Mouse (Mus musculus): ENCODE data around the gene Gm20388. TPM values are rescaled to one million over a fixed set of nuclear protein-coding genes. Genes with fewer than 3 reads are reported as not detected.
"Not testable (repeated sequence)": the region's sequence is repeated elsewhere in the genome, so short reads cannot be mapped to it uniquely, and the experiment has no call there.

Gm20388 gene
- polyA plus RNA-seq, 1 experiment from 2014 or later = not detected

DNA sequence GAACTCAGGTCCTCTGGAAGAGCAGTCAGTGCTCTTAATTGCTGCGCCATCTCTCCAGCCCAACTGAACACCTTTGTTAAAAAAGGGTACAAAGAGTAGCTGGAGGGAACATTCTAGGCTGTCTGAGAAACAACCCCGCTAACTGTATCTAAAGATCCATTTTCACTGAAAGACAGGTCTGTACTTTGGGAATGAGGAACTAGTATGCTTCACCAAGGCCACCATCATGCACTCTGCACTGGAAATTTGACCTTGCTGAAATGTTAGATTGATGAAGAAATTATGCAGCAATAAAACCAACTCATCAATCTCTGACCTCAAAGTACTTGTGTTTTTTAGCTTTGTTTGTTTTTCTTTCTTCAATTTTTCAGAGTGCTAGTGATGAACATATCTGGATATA is 3113.6 kb downstream of the Gm20388 start:
- no peak for ATAC-seq (ENCODE audit: low FRiP score)
- WGBS = 98% methylated on average over 2 of the region's 2 CpGs

DNA sequence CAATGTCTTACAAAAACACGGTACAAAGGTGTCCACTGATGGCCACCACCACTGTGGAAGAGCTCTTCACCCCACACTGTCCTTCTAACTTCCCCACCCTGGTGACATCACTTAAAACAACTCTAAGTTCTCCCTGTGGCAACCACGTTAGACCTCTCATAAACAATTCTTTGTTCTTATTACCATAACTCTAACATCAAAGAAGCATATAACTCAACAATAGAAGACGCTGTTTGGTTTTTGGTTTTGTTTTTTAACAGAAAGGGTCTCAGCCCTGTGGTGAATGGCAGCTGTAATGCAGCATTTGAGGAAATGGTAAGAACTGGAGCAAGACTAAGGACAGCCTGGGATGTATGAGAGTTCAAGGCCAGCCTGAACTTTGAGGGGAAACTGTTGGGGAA is 3115.3 kb downstream of the Gm20388 start:
- Histone ChIP-seq H3K4me2 (replicated peaks) (no peak overlapping the region), H3K27me3 (ENCODE audit: control insufficient read depth, insufficient read depth, low read length) (no peaks in the 10 kb centered on the region), H3K4me1 (replicated peaks; ENCODE audit: control insufficient read depth, insufficient read depth, low read length) (peaks cover 4% of the 10 kb centered on the region; the same call in 1 of the 2 replicates), H3K27ac (no peak overlapping the region), H3K4me3 (replicated peaks; ENCODE audit: low read length) (no peak overlapping the region), H3K9ac (no peak overlapping the region), H3K9me3 (ENCODE audit: control insufficient read depth, low read length) (no peaks in the 10 kb centered on the region), H3K36me3 (replicated peaks; ENCODE audit: control insufficient read depth, insufficient read depth) (no peaks in the 10 kb centered on the region)
- ATAC-seq (ENCODE audit: low FRiP score) = no peak
- no peak for DNase-seq (ENCODE audit: low spot score)
- WGBS = 89% methylated on average over 3 of the region's 3 CpGs

More for the DNA sequence above, 3113.6 kb downstream of the Gm20388 start:
- DNase-seq (ENCODE audit: low spot score) = no peak
- Histone ChIP-seq H3K4me3 (replicated peaks; ENCODE audit: low read length) (no peak overlapping the region), H3K27ac (no peak overlapping the region), H3K9ac (no peak overlapping the region), H3K9me3 (ENCODE audit: control insufficient read depth, low read length) (no peaks in the 10 kb centered on the region), H3K4me1 (replicated peaks; ENCODE audit: control insufficient read depth, insufficient read depth, low read length) (peaks cover 11% of the 10 kb centered on the region), H3K36me3 (replicated peaks; ENCODE audit: control insufficient read depth, insufficient read depth) (no peaks in the 10 kb centered on the region), H3K27me3 (ENCODE audit: control insufficient read depth, insufficient read depth, low read length) (no peaks in the 10 kb centered on the region), H3K4me2 (replicated peaks) (no peak overlapping the region)

DNA sequence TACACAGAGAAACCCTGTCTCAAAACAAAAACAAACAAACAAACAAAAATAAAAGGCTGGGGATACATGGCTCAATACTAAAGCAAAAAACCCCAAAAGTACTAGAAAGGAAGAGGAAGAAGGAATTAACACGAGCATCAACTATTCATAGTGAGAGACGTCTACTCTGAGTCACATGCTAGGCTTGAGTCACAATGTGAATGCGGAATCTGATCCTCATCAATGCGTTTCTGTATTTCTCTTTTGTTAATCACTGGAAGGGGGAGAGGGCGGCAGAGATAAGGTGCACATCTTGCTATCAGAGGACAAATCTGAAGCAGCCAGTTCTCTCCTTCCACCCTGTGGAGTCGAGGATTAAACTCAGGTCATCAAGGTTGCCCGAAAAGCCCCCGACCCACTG is 3117.1 kb downstream of the Gm20388 start:
- Histone ChIP-seq H3K27ac (no peak overlapping the region), H3K4me2 (replicated peaks) (no peak overlapping the region), H3K36me3 (replicated peaks; ENCODE audit: control insufficient read depth, insufficient read depth) (no peaks in the 10 kb centered on the region), H3K9ac (no peak overlapping the region), H3K27me3 (ENCODE audit: control insufficient read depth, insufficient read depth, low read length) (no peaks in the 10 kb centered on the region), H3K4me1 (replicated peaks; ENCODE audit: control insufficient read depth, insufficient read depth, low read length) (no peaks in the 10 kb centered on the region), H3K4me3 (replicated peaks; ENCODE audit: low read length) (no peak overlapping the region), H3K9me3 (ENCODE audit: control insufficient read depth, low read length) (no peaks in the 10 kb centered on the region)
- DNase-seq (ENCODE audit: low spot score) = no peak
- ATAC-seq (ENCODE audit: low FRiP score) = no peak
- 96% methylated on average over 8 of the region's 8 CpGs for WGBS

DNA sequence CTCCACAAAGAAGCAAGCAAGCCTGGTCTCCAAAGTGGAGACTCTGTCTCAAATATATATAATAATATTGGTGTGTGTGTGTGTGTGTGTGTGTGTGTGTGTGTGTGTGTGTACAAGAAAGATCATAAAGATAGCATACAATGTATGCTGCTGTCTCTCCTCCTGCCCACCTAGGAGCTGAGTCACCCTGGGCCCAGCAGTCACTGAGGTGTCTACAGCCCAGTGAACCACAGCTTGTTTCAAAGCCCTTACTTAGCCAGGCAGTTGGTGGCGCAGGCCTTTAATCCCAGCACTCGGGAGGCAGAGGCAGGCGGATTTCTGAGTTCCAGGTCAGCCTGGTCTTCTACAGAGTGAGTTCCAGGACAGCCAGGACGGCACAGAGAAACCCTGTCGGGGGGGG is 3119.4 kb downstream of the Gm20388 start:
- WGBS = 82% methylated on average over 5 of the region's 5 CpGs
- H3K4me2 ChIP-seq (replicated peaks); H3K27ac ChIP-seq; ATAC-seq (ENCODE audit: low FRiP score); DNase-seq (ENCODE audit: low spot score); H3K9ac ChIP-seq; H3K27me3 ChIP-seq (ENCODE audit: control insufficient read depth, insufficient read depth, low read length); H3K9me3 ChIP-seq (ENCODE audit: control insufficient read depth, low read length); H3K36me3 ChIP-seq (replicated peaks; ENCODE audit: control insufficient read depth, insufficient read depth); H3K4me3 ChIP-seq (replicated peaks; ENCODE audit: low read length); H3K4me1 ChIP-seq (replicated peaks; ENCODE audit: control insufficient read depth, insufficient read depth, low read length): not testable (repeated sequence)

DNA sequence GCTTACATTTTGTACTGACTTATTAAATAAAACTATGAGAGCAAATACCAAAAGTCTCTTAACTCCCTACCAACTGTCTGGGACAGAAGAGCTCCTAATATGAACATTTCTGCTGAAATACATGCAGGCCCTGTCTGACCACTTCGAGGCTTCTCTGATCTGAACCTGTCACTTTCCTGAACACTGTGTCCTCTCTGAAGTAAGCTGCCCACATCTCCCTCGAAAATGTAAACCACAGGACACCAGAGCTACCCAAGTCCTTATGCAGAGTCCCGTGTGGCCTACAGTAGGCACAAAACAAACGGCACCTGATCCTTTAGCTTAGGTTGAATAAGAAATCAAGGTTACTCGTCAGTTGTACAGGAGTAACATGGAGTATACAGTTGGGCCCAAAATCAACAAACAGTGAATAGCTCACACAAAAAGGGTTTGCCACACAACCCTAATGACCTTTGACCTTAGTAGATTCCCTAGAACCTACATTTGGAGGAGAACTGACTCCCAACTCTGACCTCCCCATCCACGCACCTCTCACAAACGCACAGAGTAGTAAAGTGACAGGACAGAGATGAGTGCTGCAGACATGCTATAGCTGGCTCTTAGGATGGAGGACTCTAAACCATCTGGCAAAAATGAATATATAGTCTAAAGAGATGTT is 3120.8 kb downstream of the Gm20388 start:
- Histone ChIP-seq H3K27me3 (ENCODE audit: control insufficient read depth, insufficient read depth, low read length) (no peaks in the 10 kb centered on the region), H3K36me3 (replicated peaks; ENCODE audit: control insufficient read depth, insufficient read depth) (no peaks in the 10 kb centered on the region), H3K9me3 (ENCODE audit: control insufficient read depth, low read length) (no peaks in the 10 kb centered on the region), H3K9ac (no peak overlapping the region), H3K4me1 (replicated peaks; ENCODE audit: control insufficient read depth, insufficient read depth, low read length) (0 out of 2 replicates have a peak, but pooled peaks cover 5% of the 10 kb centered on the region), H3K4me2 (replicated peaks) (no peak overlapping the region), H3K4me3 (replicated peaks; ENCODE audit: low read length) (no peak overlapping the region), H3K27ac (no peak overlapping the region)
- WGBS = 90% methylated on average over 7 of the region's 7 CpGs
- no peak for ATAC-seq (ENCODE audit: low FRiP score)
- no peak for DNase-seq (ENCODE audit: low spot score)

DNA sequence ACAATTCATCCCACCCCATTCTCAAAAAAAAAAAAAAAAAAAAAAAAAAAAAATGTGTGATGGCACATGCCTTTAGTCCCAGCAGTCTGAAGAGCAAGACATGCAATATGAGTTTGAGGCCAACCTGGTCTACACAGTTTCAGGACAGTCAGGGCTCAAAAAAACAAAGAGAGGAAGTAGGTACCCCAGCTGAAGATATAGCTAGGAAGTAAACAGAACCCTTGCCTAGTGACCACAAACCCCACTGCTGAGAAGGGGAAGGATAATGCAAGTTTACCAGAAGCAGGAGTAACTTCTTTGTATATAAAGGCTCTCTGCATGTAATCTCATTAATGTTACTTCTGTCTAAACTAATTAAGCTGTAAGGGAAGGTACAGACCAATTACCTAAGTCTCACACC is 3122.1 kb downstream of the Gm20388 start:
- DNase-seq (ENCODE audit: low spot score) = no peak
- H3K9ac ChIP-seq = no peak overlapping the region
- no peaks in the 10 kb centered on the region for H3K27me3 ChIP-seq (ENCODE audit: control insufficient read depth, insufficient read depth, low read length)
- H3K4me2 ChIP-seq (replicated peaks) = no peak overlapping the region
- H3K4me3 ChIP-seq (replicated peaks; ENCODE audit: low read length) = no peak overlapping the region
- 0 out of 2 replicates have a peak, but pooled peaks cover 5% of the 10 kb centered on the region for H3K4me1 ChIP-seq (replicated peaks; ENCODE audit: control insufficient read depth, insufficient read depth, low read length)
- no peaks in the 10 kb centered on the region for H3K36me3 ChIP-seq (replicated peaks; ENCODE audit: control insufficient read depth, insufficient read depth)
- ATAC-seq (ENCODE audit: low FRiP score) = no peak
- no peak overlapping the region for H3K27ac ChIP-seq
- H3K9me3 ChIP-seq (ENCODE audit: control insufficient read depth, low read length) = no peaks in the 10 kb centered on the region

DNA sequence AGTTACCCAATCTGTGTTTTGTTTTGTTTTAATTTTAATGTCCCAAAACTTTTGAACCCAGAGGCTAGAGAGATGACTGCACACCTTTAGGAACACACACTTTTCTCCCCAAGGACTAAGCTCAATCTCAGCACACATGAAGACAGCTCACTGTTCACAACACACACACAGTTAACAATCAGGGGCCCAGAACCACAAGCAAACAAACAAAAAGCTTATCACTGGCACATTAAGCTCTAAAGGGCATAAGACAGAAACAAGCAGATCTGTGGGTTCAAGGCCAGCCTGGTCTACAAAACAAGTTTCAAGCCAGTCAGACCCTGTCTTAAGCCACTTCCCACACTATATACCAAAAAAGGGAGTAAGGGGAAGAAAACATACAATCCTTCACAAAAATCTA is 3122.8 kb downstream of the Gm20388 start:
- Histone ChIP-seq H3K9me3 (ENCODE audit: control insufficient read depth, low read length) (no peaks in the 10 kb centered on the region), H3K36me3 (replicated peaks; ENCODE audit: control insufficient read depth, insufficient read depth) (no peaks in the 10 kb centered on the region), H3K4me3 (replicated peaks; ENCODE audit: low read length) (no peak overlapping the region), H3K27ac (no peak overlapping the region), H3K4me2 (replicated peaks) (no peak overlapping the region), H3K9ac (no peak overlapping the region), H3K4me1 (replicated peaks; ENCODE audit: control insufficient read depth, insufficient read depth, low read length) (peaks cover 6% of the 10 kb centered on the region; the same call in 1 of the 2 replicates), H3K27me3 (ENCODE audit: control insufficient read depth, insufficient read depth, low read length) (no peaks in the 10 kb centered on the region)
- ATAC-seq (ENCODE audit: low FRiP score) (no peak), DNase-seq (ENCODE audit: low spot score) (no peak)

DNA sequence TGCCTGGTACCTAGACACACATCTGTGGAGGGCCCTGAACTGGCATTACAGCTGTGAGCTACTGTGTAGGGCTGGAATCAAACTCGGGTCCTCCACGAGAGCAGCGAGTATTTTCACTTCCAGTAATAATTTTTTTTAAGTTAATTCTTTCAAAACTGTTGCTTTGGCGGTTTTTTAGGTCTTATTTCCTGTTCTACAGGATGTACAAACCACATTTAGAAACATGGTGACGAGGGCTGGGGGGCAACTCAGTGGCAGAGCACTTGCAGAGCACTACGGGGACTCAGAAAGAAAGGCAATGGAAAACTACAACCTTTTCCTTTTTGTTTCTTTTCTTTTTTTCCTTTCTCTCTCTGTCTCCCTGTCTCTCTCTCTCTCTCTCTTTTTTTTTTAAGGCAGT is 3123.5 kb downstream of the Gm20388 start:
- Histone ChIP-seq H3K4me1 (replicated peaks; ENCODE audit: control insufficient read depth, insufficient read depth, low read length) (peaks cover 14% of the 10 kb centered on the region), H3K9me3 (ENCODE audit: control insufficient read depth, low read length) (no peaks in the 10 kb centered on the region), H3K4me2 (replicated peaks) (no peak overlapping the region), H3K27ac (no peak overlapping the region), H3K4me3 (replicated peaks; ENCODE audit: low read length) (no peak overlapping the region), H3K36me3 (replicated peaks; ENCODE audit: control insufficient read depth, insufficient read depth) (no peaks in the 10 kb centered on the region), H3K27me3 (ENCODE audit: control insufficient read depth, insufficient read depth, low read length) (no peaks in the 10 kb centered on the region), H3K9ac (no peak overlapping the region)
- no peak for ATAC-seq (ENCODE audit: low FRiP score)
- no peak for DNase-seq (ENCODE audit: low spot score)
- WGBS = 88% methylated on average over 6 of the region's 6 CpGs

DNA sequence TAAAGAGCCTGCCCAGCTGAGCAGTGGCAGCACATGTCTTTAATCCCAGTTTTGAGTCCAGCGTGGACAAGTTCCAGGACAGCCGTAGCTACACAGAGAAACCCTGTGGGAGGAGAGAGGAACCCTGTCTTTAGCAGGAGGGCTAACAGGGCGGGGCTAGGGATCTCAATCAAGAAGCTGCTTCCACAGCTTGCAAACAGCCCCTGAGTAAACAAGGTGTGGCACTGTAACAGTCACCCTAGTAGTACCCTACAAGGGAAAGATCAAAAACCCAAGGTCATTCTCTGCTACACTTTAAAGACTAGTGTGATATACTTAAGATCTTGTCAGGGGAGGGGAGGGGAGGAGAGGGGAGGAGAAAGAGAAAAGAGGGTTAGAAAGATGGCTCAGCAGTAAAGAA is 3126.3 kb downstream of the Gm20388 start:
- H3K4me2 ChIP-seq (replicated peaks) = no peak overlapping the region
- H3K27me3 ChIP-seq (ENCODE audit: control insufficient read depth, insufficient read depth, low read length) = no peaks in the 10 kb centered on the region
- WGBS = 60% methylated on average over 3 of the region's 3 CpGs
- H3K4me1 ChIP-seq (replicated peaks; ENCODE audit: control insufficient read depth, insufficient read depth, low read length) = peaks cover 30% of the 10 kb centered on the region
- H3K9ac ChIP-seq = no peak overlapping the region
- no peak overlapping the region for H3K4me3 ChIP-seq (replicated peaks; ENCODE audit: low read length)
- ATAC-seq (ENCODE audit: low FRiP score) (no peak), DNase-seq (ENCODE audit: low spot score) (no peak)
- H3K27ac ChIP-seq = no peak overlapping the region
- no peaks in the 10 kb centered on the region for H3K36me3 ChIP-seq (replicated peaks; ENCODE audit: control insufficient read depth, insufficient read depth)
- H3K9me3 ChIP-seq (ENCODE audit: control insufficient read depth, low read length) = no peaks in the 10 kb centered on the region

DNA sequence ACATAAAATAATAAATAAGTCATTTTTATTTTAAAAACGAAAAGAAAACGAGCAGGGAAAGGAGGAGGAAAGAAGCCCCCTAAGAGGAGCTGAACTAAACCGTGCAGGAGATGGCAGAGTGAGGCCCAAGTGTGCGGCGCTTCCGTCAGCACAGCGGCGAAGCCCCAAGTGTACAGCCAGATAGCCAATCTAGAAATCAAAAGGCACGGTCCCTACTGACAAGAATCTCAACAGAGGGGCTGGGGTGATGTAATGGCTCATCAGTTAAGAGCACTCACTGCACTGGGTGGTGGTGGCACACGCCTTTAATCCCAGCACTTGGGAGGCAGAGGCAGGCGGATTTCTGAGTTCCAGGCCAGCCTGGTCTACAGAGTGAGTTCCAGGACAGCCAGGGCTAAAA is 3126.8 kb downstream of the Gm20388 start:
- Histone ChIP-seq H3K4me2 (replicated peaks) (no peak overlapping the region), H3K27ac (no peak overlapping the region), H3K9me3 (ENCODE audit: control insufficient read depth, low read length) (no peaks in the 10 kb centered on the region), H3K4me1 (replicated peaks; ENCODE audit: control insufficient read depth, insufficient read depth, low read length) (peaks cover 30% of the 10 kb centered on the region), H3K9ac (no peak overlapping the region), H3K27me3 (ENCODE audit: control insufficient read depth, insufficient read depth, low read length) (no peaks in the 10 kb centered on the region), H3K36me3 (replicated peaks; ENCODE audit: control insufficient read depth, insufficient read depth) (no peaks in the 10 kb centered on the region), H3K4me3 (replicated peaks; ENCODE audit: low read length) (no peak overlapping the region)
- ATAC-seq (ENCODE audit: low FRiP score) = no peak
- 86% methylated on average over 11 of the region's 11 CpGs for WGBS
- no peak for DNase-seq (ENCODE audit: low spot score)
